Mouse (Mus musculus): Measurements from ENCODE around the gene Kap.
A peak's percentile ranks its signal among the peaks of the same experiment; 100 is the strongest.
"Not testable (repeated sequence)": the region's sequence is repeated elsewhere in the genome, so short reads cannot be mapped to it uniquely, and the experiment has no call there.

Gene Kap

GRCm38 (mm10) chr6:133853526-133853925, at the start of gene Kap:
TSS of gene Kap (minus strand) at chr6:133853762.
- no peak for DNase-seq

DNA sequence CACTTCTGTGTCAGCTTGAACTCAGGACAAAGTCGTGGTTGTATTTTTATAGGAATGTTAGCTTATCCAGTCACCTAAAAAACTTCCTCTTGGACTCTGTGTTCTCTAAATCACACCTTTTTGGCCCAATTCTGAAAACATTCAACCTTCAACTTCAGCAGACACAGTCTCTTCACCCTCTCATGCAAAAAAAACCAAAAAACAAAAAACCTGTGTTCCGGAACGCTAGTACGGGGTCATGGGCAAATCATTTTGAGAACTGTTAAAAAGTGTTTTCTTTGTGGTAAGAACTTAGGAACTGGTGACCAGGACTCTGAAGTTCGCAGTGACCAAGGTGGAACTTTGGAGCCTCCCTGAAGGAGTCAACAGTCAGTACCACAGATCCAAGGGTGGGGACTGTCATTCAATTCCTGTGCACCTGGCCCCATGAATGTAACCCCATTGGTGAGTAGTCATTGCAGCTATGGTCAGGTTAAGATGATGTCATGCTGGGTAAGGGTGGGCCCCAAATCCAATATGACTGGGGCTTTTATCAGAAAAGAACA, 32.4 kb upstream of the Kap start:
- DNase-seq: no peak

DNA sequence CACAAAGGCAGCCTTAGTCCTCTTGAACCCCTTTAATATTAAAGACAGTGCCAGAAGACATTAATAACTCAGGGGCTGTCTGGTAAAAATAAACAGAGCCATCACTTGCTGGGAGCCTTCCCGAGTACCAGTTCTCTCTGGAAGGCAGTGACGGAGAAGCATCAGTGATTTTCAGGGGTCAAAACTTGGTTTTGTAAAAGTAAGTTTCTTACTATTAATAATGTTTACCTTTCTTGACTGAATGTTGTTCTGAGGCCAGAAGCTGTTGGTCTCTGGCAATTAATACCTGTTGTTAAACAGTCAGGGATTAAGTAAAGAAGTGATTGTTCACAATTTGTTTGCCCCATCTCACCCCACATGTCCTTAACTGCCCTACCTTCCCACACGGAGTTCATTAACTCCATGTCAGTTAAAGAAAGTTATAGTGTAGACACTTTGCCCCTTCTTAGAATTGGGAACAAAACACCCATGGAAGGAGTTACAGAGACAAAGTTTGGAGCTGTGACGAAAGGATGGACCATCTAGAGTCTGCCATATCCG, 30.0 kb upstream of the Kap start:
- no peak for DNase-seq

DNA sequence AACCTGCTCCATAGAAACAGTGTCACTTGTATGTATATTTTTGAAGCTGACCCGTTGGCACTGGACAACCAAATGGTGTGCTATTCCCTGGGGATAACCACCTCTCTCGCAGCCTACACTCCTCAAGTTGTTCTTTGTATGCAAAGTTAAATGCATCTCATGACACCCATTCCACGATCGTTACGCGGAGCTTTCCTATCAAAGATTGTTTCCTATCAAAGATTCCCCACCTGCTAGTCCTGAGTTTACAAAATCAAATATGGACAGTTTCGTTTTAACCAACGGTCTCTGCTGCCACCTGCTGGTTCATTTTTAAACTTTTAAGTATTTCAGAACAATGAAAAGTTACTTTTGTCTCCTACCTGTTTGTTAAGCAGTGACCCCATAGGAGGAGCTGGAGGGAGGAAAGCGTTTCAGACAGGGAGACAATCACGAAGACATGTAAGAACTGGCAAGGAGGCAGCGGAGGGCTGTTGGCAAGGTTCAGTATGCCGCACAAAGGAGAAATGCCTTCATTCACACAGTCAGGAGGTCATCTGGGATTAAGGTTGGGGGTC, 22.4 kb upstream of the Kap start:
- DNase-seq: peak; percentile 20

DNA sequence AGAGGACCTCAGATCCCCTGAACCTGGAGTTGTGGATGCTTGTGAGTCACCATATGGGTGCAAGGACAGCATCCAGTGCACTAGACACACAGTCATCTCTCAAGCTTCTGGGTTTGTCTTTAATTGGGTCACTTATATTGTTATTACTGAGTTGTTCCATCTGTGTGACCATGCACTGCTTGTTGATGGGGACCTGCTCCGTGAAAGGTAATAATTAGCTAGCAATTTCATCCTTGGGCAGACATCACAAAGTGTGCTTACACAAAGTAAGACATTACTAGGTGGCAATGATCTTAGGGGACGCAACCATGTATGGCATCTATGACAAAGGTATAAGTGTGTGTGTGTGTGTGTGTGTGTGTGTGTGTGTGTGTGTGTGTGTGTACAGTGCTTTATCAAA, 19.1 kb upstream of the Kap start:
- no peak for DNase-seq

GRCm38 (mm10) chr6:133871131-133871530, 17.6 kb upstream of the Kap start:
- no peak for DNase-seq

- no peak for DNase-seq
Measured at GRCm38 (mm10) chr6:133868381-133868780, 14.8 kb upstream of the Kap start.

DNA sequence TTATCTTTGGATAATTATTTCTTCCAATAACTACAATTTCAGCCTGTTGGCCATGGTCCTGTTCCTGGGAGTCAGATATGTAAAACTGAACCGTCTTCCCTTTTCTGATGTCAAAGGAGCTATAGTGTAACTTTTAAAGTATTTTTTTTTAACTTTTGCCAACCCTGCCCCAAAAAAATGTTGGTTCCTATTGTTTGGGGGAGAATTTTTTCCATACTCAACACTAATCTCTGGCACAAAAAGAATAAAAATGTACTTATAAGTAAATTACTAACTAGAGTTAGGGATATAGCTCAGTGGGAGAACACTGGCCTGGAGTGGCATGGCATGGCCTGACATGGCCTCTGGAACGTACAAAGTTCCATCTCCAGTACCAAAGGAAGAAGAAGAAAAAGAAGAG, 2.3 kb upstream of the Kap start:
- no peak for DNase-seq

DNA sequence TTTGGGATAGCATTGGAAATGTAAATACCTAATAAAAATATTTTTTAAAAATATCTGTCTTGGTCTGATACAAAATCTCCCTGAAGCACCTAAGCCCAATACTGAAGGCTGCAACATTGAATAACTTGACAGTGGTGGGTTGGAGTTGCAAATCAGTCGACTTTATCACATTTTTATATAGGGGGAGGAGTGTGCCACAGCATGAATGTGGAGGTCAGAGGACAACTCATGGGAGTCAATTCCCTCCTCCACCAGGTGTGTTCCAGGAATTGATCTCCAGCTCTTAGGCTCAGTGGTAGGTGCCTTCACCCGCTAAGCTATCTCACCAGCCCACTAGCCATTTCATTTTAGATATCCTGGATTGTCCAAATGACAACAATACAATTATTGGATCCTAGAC, 4.2 kb downstream of the Kap start:
- DNase-seq: no peak

- DNase-seq: not testable (repeated sequence)
Measured at GRCm38 (mm10) chr6:133848861-133849260, 4.7 kb downstream of the Kap start.

DNA sequence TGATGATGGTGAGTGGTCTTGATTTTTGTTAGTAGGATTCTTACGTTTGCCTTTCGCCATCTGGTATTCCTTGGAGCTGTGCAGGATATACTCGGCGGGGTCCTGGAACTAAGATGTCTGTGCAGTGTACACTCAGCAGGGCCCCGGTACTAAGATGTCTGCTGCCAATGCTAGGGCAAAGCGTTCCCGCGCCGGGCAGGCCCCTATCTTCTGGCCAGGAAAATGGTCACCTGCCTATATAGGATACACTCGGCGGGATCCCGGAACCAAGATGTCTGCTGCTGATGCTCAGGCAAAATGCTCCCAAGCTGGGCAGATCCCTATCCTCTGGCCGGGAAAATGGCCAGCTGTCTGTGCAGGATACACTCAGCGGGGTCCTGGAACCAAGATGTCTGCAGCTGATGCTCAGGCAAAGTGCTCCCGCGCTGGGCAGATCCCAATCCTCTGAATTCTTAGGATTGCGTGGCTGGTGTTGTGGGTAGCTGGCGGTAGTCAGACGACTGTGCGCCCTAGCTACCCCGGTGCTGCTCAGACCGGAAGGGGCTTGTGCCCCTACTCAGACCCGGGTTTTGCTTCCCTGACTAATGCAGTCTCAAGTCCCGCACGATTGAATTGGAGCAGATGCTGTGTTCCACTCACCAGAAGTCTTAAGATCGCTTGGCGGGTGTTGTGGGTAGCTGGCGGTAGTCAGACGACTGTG, 15.1 kb downstream of the Kap start:
- not testable (repeated sequence) for DNase-seq

GRCm38 (mm10) chr6:133812342-133812741, 41.2 kb downstream of the Kap start:
- DNase-seq: no peak
